Mouse (Mus musculus): ENCODE data around the gene Nol11. TPM values are rescaled to one million over a fixed set of nuclear protein-coding genes. Genes with fewer than 3 reads are reported as not detected.

Gene Nol11
- polyA plus RNA-seq (2012; rRNA removed), result 0.88 and 1.6 TPM in 2 replicates

DNA sequence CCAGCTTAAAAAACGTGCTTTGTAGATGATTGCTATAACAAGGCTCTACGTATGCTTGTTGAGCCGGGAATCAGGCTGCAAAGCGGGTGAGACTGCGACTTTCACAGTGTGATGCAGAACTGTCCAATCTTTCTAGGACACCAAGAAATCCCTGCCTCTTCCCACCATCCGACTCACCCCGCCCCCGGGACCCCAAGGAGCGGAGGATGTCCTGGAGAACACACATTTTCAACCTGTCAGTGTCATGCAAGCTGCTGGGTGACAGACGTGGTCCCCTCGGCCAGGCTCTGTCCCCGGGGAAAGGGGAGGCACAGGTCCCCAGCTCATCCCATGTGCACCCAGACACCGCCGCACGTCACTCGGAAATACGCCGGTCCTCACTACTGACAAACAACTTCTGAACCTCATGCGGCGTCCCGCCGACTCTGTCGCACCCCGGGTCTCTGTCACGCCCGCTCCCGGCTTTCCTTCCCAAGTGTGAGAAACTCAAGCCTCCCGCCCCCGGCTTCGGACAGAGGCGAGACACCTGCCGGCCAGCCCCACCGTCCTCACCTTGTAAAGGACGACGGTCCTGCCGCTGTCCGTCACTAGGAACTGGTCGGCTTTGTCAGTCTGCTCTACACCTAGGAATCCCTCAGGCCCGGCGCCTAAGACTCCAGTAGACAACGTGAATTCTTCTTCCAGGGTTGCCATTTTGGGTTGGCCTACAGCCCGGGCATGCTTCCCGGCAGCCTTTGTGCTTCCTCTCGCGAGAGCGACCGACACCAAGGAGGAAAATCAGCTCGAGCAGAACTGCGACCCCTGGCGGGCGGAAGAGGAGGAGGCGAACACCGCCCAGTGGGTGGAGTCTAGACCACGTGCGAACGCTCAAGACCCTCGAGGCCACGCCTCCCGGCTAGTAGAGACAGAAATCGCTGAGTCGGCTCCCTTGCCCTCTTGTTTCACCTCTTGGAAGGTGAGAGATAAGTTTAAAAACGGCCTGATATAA, at the start of gene Nol11:
TSS of gene Nol11 (minus strand) at position 817 of the 988 bp plus-strand sequence.

GRCm38 (mm10) chr11:107131749-107132421, 57.3 kb downstream of the Nol11 start, which contains the start of gene Bptf:
Gene Bptf (minus strand): TSS chr11:107132127.

Other genes starting within 250 kb of the Nol11 start
- gene Kpna2, start 189.8 kb downstream of the Nol11 start, polyA plus RNA-seq (2012; rRNA removed), result 14.5 and 17.7 TPM in 2 replicates
- gene 1810010H24Rik, start 163.7 kb downstream of the Nol11 start, polyA plus RNA-seq (2012; rRNA removed), result 1.3 and 1.6 TPM in 2 replicates
- 4.6 and 7.7 TPM in 2 replicates for gene Bptf, start 57.3 kb downstream of the Nol11 start, polyA plus RNA-seq (2012; rRNA removed)

Measured in stomach, adult 2 months (tissue).